Mouse (Mus musculus) kidney, adult 9 months (tissue): Measurements from ENCODE around the gene Arglu1.

ENCODE experiments used
- DNase-seq: peaks from one replicate; pipeline ENCODE4 v3.0.0; 2022

Gene Arglu1

GRCm38 (mm10) chr8:8657692-8658355 is 32.5 kb downstream of the Arglu1 start:
- no peak for DNase-seq

GRCm38 (mm10) chr8:8656578-8657441 is 33.5 kb downstream of the Arglu1 start:
- DNase-seq, result no peak

- no peak for DNase-seq
Measured at GRCm38 (mm10) chr8:8655346-8656340, 34.7 kb downstream of the Arglu1 start.

- DNase-seq, result no peak
Measured at GRCm38 (mm10) chr8:8653906-8654489, 36.3 kb downstream of the Arglu1 start.

- DNase-seq, result no peak
Measured at GRCm38 (mm10) chr8:8653343-8653742, 37.0 kb downstream of the Arglu1 start.

- no peak for DNase-seq
Measured at GRCm38 (mm10) chr8:8652388-8652787, 37.9 kb downstream of the Arglu1 start.

- no peak for DNase-seq
Measured at GRCm38 (mm10) chr8:8649944-8650343, 40.4 kb downstream of the Arglu1 start.

GRCm38 (mm10) chr8:8649536-8649935 is 40.8 kb downstream of the Arglu1 start:
- DNase-seq, result no peak

GRCm38 (mm10) chr8:8648686-8649085 is 41.6 kb downstream of the Arglu1 start:
- no peak for DNase-seq

- no peak for DNase-seq
Measured at GRCm38 (mm10) chr8:8647824-8648223, 42.5 kb downstream of the Arglu1 start.

GRCm38 (mm10) chr8:8647319-8647718 is 43.0 kb downstream of the Arglu1 start:
- DNase-seq, result no peak

GRCm38 (mm10) chr8:8644160-8644915 is 46.0 kb downstream of the Arglu1 start:
- DNase-seq, result no peak

- DNase-seq, result no peak
Measured at GRCm38 (mm10) chr8:8640264-8640588, 50.1 kb downstream of the Arglu1 start.

GRCm38 (mm10) chr8:8639569-8640263 is 50.6 kb downstream of the Arglu1 start:
- DNase-seq, result peak; percentile 32

GRCm38 (mm10) chr8:8631394-8631793 is 58.9 kb downstream of the Arglu1 start:
- DNase-seq, result no peak

- no peak for DNase-seq
Measured at GRCm38 (mm10) chr8:8624017-8624416, 66.3 kb downstream of the Arglu1 start.

- peak; percentile 62 for DNase-seq
Measured at GRCm38 (mm10) chr8:8623486-8623885, 66.8 kb downstream of the Arglu1 start.

GRCm38 (mm10) chr8:8622476-8622875 is 67.8 kb downstream of the Arglu1 start:
- no peak for DNase-seq

GRCm38 (mm10) chr8:8622031-8622430 is 68.3 kb downstream of the Arglu1 start:
- DNase-seq, result no peak

GRCm38 (mm10) chr8:8621236-8621917 is 68.9 kb downstream of the Arglu1 start:
- no peak for DNase-seq

- DNase-seq, result no peak
Measured at GRCm38 (mm10) chr8:8620536-8620935, 69.8 kb downstream of the Arglu1 start.
